ENCODE assay signal across 12 mouse cellular contexts in genomic region chr6:50464690-50465485, GRCm38 (mm10).
"Had no signal": no experiment of that assay in that cellular context is flagged by ENCODE, and none has a peak within 500 bp of the region (broad histone marks: within the 10 kb centered on the region; RNA-seq: fewer than 3 reads in every experiment).

No protein-coding gene starts in this region.

- H3K27me3 ChIP-seq: liver, embryonic 13.5 days had no signal

- H3K4me3 ChIP-seq: left cerebral cortex, adult 2 months; liver, embryonic 13.5 days had no signal

- H3K9me3 ChIP-seq: liver, embryonic 13.5 days had no signal

- ATAC-seq: intestine, postnatal 0 days had no signal

- DNase-seq: layer of hippocampus, postnatal 36 days; liver, embryonic 13.5 days; lung, adult 2 months; lung, postnatal 14 days; lung, postnatal 4 days; midbrain, embryonic 14.5 days; thymus, adult 2 months; thymus, postnatal 14 days; thymus, postnatal 4 days had no signal

- H3K4me1 ChIP-seq: liver, embryonic 13.5 days had no signal

- H3K9ac ChIP-seq: liver, embryonic 13.5 days had no signal

- H3K27ac ChIP-seq: left cerebral cortex, adult 2 months; liver, embryonic 13.5 days had no signal

- H3K4me2 ChIP-seq: liver, embryonic 13.5 days; midbrain, embryonic 11.5 days had no signal

- H3K36me3 ChIP-seq: liver, embryonic 13.5 days had no signal
